In the genomic region with DNA sequence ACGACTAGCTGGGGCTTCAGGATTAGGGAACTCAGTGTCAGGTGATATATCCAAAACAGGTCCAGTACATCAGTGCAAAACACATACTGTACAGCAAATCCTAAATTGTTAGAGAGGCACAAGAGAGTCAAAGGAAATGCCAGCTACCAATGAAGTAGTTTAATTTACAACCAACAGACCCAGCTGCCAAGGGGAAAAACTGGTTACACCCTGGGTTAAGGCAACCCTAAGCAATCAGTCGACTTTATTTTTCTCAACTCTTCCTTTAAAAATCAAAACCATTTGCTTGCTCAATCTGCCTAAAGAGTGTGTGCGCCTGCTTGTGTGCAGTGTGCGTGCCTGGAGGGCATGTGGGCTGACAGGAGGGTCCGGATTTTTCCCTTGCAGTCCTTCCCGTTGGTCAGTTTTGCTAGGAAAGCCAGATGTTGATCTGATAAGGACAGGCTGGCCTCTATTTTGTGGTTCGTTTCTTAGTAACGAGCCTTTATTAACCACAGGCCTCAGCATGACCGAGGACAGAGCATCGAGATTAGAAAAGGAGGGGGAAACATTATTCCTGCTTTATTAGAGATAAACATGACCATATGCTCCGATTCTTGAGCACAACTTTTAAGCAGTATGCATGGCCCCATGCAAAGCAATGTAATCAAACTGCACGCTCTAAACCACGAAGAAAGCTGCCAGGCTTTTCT, we compare ENCODE assay signal across 15 mouse cellular contexts. TPM values are rescaled to one million over a fixed set of nuclear protein-coding genes. Genes with fewer than 3 reads are reported as not detected.
DNase-seq lines count a peak whose midpoint lies in the region; ATAC-seq and TF ChIP-seq lines count a peak whose summit lies in the region.
"Had no signal": no experiment of that assay in that cellular context is flagged by ENCODE, and none has a peak within 500 bp of the region (broad histone marks: within the 10 kb centered on the region; RNA-seq: fewer than 3 reads in every experiment).

No protein-coding gene starts in this region.

- no peak for TF ChIP-seq POLR2A in lung, adult 2 months (IDR thresholded peaks at IDR 0.05; ENCODE audit: borderline replicate concordance, extremely low read depth, low read depth, low read length)

- H3K4me3 ChIP-seq in forebrain, embryonic 10.5 days, result no peak overlapping the region
- no peak overlapping the region for H3K4me3 ChIP-seq in forebrain, embryonic 14.5 days (ENCODE audit: low read depth, low read length)
- H3K4me3 ChIP-seq in lung, embryonic 15.5 days, result no peak overlapping the region
- no peak overlapping the region for H3K4me3 ChIP-seq in lung, adult 2 months (replicated peaks; ENCODE audit: extremely low read depth, low read depth, low read length)
- H3K4me3 ChIP-seq in embryonic facial prominence, embryonic 11.5 days (ENCODE audit: low read depth, low read length), result no peak overlapping the region
- no peak overlapping the region for H3K4me3 ChIP-seq in limb, embryonic 15.5 days

- no peaks in the 10 kb centered on the region for H3K36me3 ChIP-seq in forebrain, embryonic 10.5 days (replicated peaks)
- H3K36me3 ChIP-seq in forebrain, embryonic 14.5 days (ENCODE audit: control insufficient read depth, insufficient read depth, low read length), result no peaks in the 10 kb centered on the region
- no peaks in the 10 kb centered on the region for H3K36me3 ChIP-seq in lung, embryonic 15.5 days
- H3K36me3 ChIP-seq in embryonic facial prominence, embryonic 11.5 days (replicated peaks; ENCODE audit: control insufficient read depth, insufficient read depth, low read depth, low read length), result no peaks in the 10 kb centered on the region
- no peaks in the 10 kb centered on the region for H3K36me3 ChIP-seq in limb, embryonic 15.5 days

- no peaks in the 10 kb centered on the region for H3K27me3 ChIP-seq in forebrain, embryonic 10.5 days (ENCODE audit: poor library complexity, severe bottlenecking)
- no peaks in the 10 kb centered on the region for H3K27me3 ChIP-seq in forebrain, embryonic 14.5 days (replicated peaks; ENCODE audit: control insufficient read depth, insufficient read depth, low read length)
- no peaks in the 10 kb centered on the region for H3K27me3 ChIP-seq in lung, embryonic 15.5 days
- no peaks in the 10 kb centered on the region for H3K27me3 ChIP-seq in embryonic facial prominence, embryonic 11.5 days (ENCODE audit: control insufficient read depth, insufficient read depth, low read length)
- H3K27me3 ChIP-seq in limb, embryonic 15.5 days, result no peaks in the 10 kb centered on the region

- no peak overlapping the region; the same call in 1 of the 2 replicates for H3K9ac ChIP-seq in forebrain, embryonic 14.5 days (ENCODE audit: low read length)
- no peak overlapping the region for H3K9ac ChIP-seq in lung, embryonic 15.5 days
- H3K9ac ChIP-seq in embryonic facial prominence, embryonic 11.5 days (replicated peaks; ENCODE audit: low read length), result no peak overlapping the region
- no peak overlapping the region for H3K9ac ChIP-seq in limb, embryonic 15.5 days

- peak overlapping the region; percentile 63 for H3K27ac ChIP-seq in forebrain, embryonic 10.5 days
- H3K27ac ChIP-seq in forebrain, embryonic 14.5 days (ENCODE audit: low read depth, low read length), result no peak overlapping the region
- H3K27ac ChIP-seq in lung, embryonic 15.5 days, result 0 out of 2 replicates have a peak overlapping the region, but pooled peaks have one; percentile 54
- H3K27ac ChIP-seq in embryonic facial prominence, embryonic 11.5 days (replicated peaks; ENCODE audit: low read depth, low read length), result 0 out of 2 replicates have a peak overlapping the region, but pooled peaks have one; percentile 16
- peak overlapping the region; percentile 65 for H3K27ac ChIP-seq in limb, embryonic 15.5 days

- ATAC-seq in forebrain, embryonic 14.5 days, result no peak
- ATAC-seq in lung, embryonic 15.5 days (ENCODE audit: borderline replicate concordance, extremely low read depth, low FRiP score, low TSS enrichment), result no peak
- ATAC-seq in embryonic facial prominence, embryonic 11.5 days (replicated peaks; ENCODE audit: insufficient number of reproducible peaks, low FRiP score, low TSS enrichment, low read depth), result peak; percentile 62
- ATAC-seq in limb, embryonic 15.5 days (ENCODE audit: insufficient number of reproducible peaks, low FRiP score, low TSS enrichment, low read depth), result peak; percentile 50; the same call in 1 of the 2 replicates
- ATAC-seq: forebrain, embryonic 16.5 days; intestine, embryonic 16.5 days had no signal

- DNase-seq in forebrain, embryonic 10.5 days (ENCODE audit: extremely low spot score, low spot score), result peak; percentile 41
- DNase-seq in forebrain, embryonic 14.5 days (ENCODE audit: low spot score), result no peak
- DNase-seq in lung, adult 2 months, result no peak
- DNase-seq in embryonic facial prominence, embryonic 11.5 days (ENCODE audit: low spot score), result peak; percentile 82
- no peak for DNase-seq in Muller cell, postnatal 12 days (ENCODE audit: inconsistent ontology term)
- DNase-seq in heart, postnatal 10 days, result no peak
- DNase-seq: adrenal gland, postnatal 36 days; B cell, adult 2 months; cerebellum, adult 2 months; left cerebral cortex, postnatal 4 days had no signal

- 59% methylated on average over 13 of the region's 13 CpGs for WGBS in forebrain, embryonic 10.5 days
- WGBS in forebrain, embryonic 14.5 days, result 56% methylated on average over 13 of the region's 13 CpGs
- 49% methylated on average over 13 of the region's 13 CpGs for WGBS in lung, embryonic 15.5 days
- WGBS in lung, adult 2 months, result 35% methylated on average over 13 of the region's 13 CpGs
- 31% methylated on average over 13 of the region's 13 CpGs for WGBS in embryonic facial prominence, embryonic 11.5 days
- WGBS in limb, embryonic 15.5 days, result 23% methylated on average over 13 of the region's 13 CpGs

- H3K9me3 ChIP-seq in forebrain, embryonic 10.5 days, result no peaks in the 10 kb centered on the region
- H3K9me3 ChIP-seq in forebrain, embryonic 14.5 days (replicated peaks; ENCODE audit: control insufficient read depth, low read length), result no peaks in the 10 kb centered on the region
- H3K9me3 ChIP-seq in lung, embryonic 15.5 days, result no peaks in the 10 kb centered on the region
- no peaks in the 10 kb centered on the region for H3K9me3 ChIP-seq in embryonic facial prominence, embryonic 11.5 days (replicated peaks; ENCODE audit: control insufficient read depth, low read length)
- no peaks in the 10 kb centered on the region for H3K9me3 ChIP-seq in limb, embryonic 15.5 days

- TF ChIP-seq CTCF in lung, adult 2 months (IDR thresholded peaks at IDR 0.05; ENCODE audit: insufficient read depth, low read length), result no peak

- H3K4me1 ChIP-seq in forebrain, embryonic 10.5 days, result peaks cover 68% of the 10 kb centered on the region
- H3K4me1 ChIP-seq in forebrain, embryonic 14.5 days (ENCODE audit: control insufficient read depth, insufficient read depth, low read length), result peaks cover 43% of the 10 kb centered on the region
- peaks cover 44% of the 10 kb centered on the region for H3K4me1 ChIP-seq in lung, embryonic 15.5 days
- peaks cover 41% of the 10 kb centered on the region for H3K4me1 ChIP-seq in lung, adult 2 months (ENCODE audit: control insufficient read depth, insufficient read depth, low read length)
- H3K4me1 ChIP-seq in embryonic facial prominence, embryonic 11.5 days (ENCODE audit: control insufficient read depth, insufficient read depth, low read length), result peaks cover 13% of the 10 kb centered on the region
- H3K4me1 ChIP-seq in limb, embryonic 15.5 days, result peaks cover 42% of the 10 kb centered on the region

- no peak overlapping the region for H3K4me2 ChIP-seq in forebrain, embryonic 14.5 days (ENCODE audit: low read length)
- no peak overlapping the region for H3K4me2 ChIP-seq in lung, embryonic 15.5 days
- H3K4me2 ChIP-seq in embryonic facial prominence, embryonic 11.5 days (ENCODE audit: low read depth, low read length), result no peak overlapping the region
- no peak overlapping the region for H3K4me2 ChIP-seq in limb, embryonic 15.5 days
- H3K4me2 ChIP-seq: heart, embryonic 11.5 days had no signal

- intact Hi-C loops in heart, postnatal 10 days (cut with DNase I), result no loop called here

RNA-seq across cellular contexts. Expression of a gene that starts 45.3 kb away (rescaled TPM):
- 7.6 and 8.6 TPM in 2 replicates for polyA plus RNA-seq in forebrain, embryonic 10.5 days (2016; fragmentation: Nextera tagmentation; extraction: Ambion mirVana)
- 22.3 and 23.5 TPM in 2 replicates for polyA plus RNA-seq in forebrain, embryonic 14.5 days (2014; fragmentation: Nextera tagmentation; extraction: Ambion mirVana)
- 16.5 and 17.1 TPM in 2 replicates for polyA plus RNA-seq in lung, embryonic 15.5 days (2015; fragmentation: Nextera tagmentation; extraction: Ambion mirVana)
- 53.1 and 64.0 TPM in 2 replicates for polyA plus RNA-seq in lung, adult 2 months (2012; rRNA removed)
- polyA plus RNA-seq in embryonic facial prominence, embryonic 11.5 days (2014; fragmentation: Nextera tagmentation; extraction: Ambion mirVana), result 10.9 and 12.2 TPM in 2 replicates
- 9.5 and 9.6 TPM in 2 replicates for polyA plus RNA-seq in limb, embryonic 15.5 days (2015; fragmentation: Nextera tagmentation; extraction: Ambion mirVana)
- 10 to 100 TPM; 40.0 to 45.2 TPM for total RNA-seq in heart, postnatal 10 days (2021)

Comparison
In these comparisons a context has a peak if more than half of its experiments do, and no peak if none do; other contexts are left out.
1. DNase-seq: peak in forebrain, embryonic 10.5 days (single experiment) and embryonic facial prominence, embryonic 11.5 days (single experiment); none in forebrain, embryonic 14.5 days (single experiment), lung, adult 2 months (single experiment), Muller cell, postnatal 12 days (single experiment) and heart, postnatal 10 days (0 of 2).
2. ATAC-seq: peak in embryonic facial prominence, embryonic 11.5 days (single experiment) and limb, embryonic 15.5 days (single experiment); none in forebrain, embryonic 14.5 days (single experiment) and lung, embryonic 15.5 days (single experiment).